Mouse (Mus musculus) intestine, postnatal 0 days (tissue): ENCODE results near the gene Pde6b. TPM values are rescaled to one million over a fixed set of nuclear protein-coding genes. Genes with fewer than 3 reads are reported as not detected.

Source experiments
- ATAC-seq: fragments of 200-750 bp; cut with Nextera tagmentation; 2 replicates; pipeline ENCODE4 v1.8.0; 2017; ENCODE audit warnings: mild to moderate bottlenecking, moderate TSS enrichment, moderate library complexity
- H3K27ac ChIP-seq: fragments of 300-500 bp; sonication (generic); 2 replicates; pipeline ENCODE4 v1.5.1; 2014; ENCODE audit warnings: mild to moderate bottlenecking, low read depth, low read length, moderate library complexity
- H3K27me3 ChIP-seq: fragments of 300-500 bp; sonication (generic); replicated peaks from 2 replicates; pipeline ENCODE4 v1.6.1; 2014; ENCODE audit warnings: low read length, mixed read lengths; ENCODE audit not compliant: control insufficient read depth, insufficient read depth
- H3K36me3 ChIP-seq: fragments of 300-500 bp; sonication (generic); 2 replicates; pipeline ENCODE4 v1.6.1; 2014; ENCODE audit warnings: mild to moderate bottlenecking, moderate library complexity; ENCODE audit not compliant: control insufficient read depth, insufficient read depth
- H3K4me1 ChIP-seq: fragments of 300-500 bp; sonication (generic); replicated peaks from 2 replicates; pipeline ENCODE4 v1.6.1; 2014; ENCODE audit warnings: antibody characterized with exemption, low read length, mixed read lengths; ENCODE audit not compliant: control insufficient read depth, insufficient read depth
- H3K4me2 ChIP-seq: fragments of 300-500 bp; sonication (generic); replicated peaks from 2 replicates; pipeline ENCODE4 v1.6.1; 2014; ENCODE audit warnings: low read depth, mild to moderate bottlenecking, moderate library complexity
- H3K4me3 ChIP-seq: fragments of 300-500 bp; sonication (generic); 2 replicates; pipeline ENCODE4 v1.5.1; 2014; ENCODE audit warnings: low read depth, low read length
- H3K9ac ChIP-seq: fragments of 300-500 bp; sonication (generic); 2 replicates; pipeline ENCODE4 v1.6.1; 2014; ENCODE audit warnings: mild to moderate bottlenecking, low read depth, low read length
- H3K9me3 ChIP-seq: fragments of 300-500 bp; sonication (generic); 2 replicates; pipeline ENCODE4 v1.6.1; 2016; ENCODE audit warnings: mixed run types; ENCODE audit not compliant: control insufficient read depth
- CTCF ChIP-seq: sonication (generic); IDR thresholded peaks from 2 replicates; pipeline ENCODE4 v1.5.1; 2016; ENCODE audit warnings: low read depth, mild to moderate bottlenecking, control low read depth, antibody characterized with exemption, moderate library complexity
- WGBS: fragments of 180-500 bp; shearing (Covaris S2); extraction: QIAGEN DNeasy Blood & Tissue Kit; methylation state at CpG from one replicate; pipeline ENCODE4 v1.1.7; 2014; 5-methylcytosine and 5-hydroxymethylcytosine counted together
- polyA plus RNA-seq: library from polyadenylated mRNA; unstranded; fragments of >200 nt; fragmentation: Nextera tagmentation; extraction: Ambion mirVana; gene quantifications from 2 replicates; pipeline ENCODE4 v1.2.1, GENCODE M21; 2015

Gene Pde6b
- polyA plus RNA-seq, 1 experiment from 2014 or later: 0.16 TPM

- no peak for TF ChIP-seq CTCF
- no peak overlapping the region for H3K4me3 ChIP-seq
- H3K4me2 ChIP-seq: no peak overlapping the region
- no peak for ATAC-seq
- H3K27me3 ChIP-seq: 0 out of 2 replicates have a peak, but pooled peaks cover 5% of the 10 kb centered on the region
- no peaks in the 10 kb centered on the region for H3K36me3 ChIP-seq
- WGBS: 75% methylated on average over 4 of the region's 4 CpGs
- no peak overlapping the region for H3K27ac ChIP-seq
- H3K4me1 ChIP-seq: no peaks in the 10 kb centered on the region
- H3K9ac ChIP-seq: no peak overlapping the region
- no peaks in the 10 kb centered on the region for H3K9me3 ChIP-seq
Observed at GRCm38 (mm10) chr5:108378346-108378745, 9.8 kb upstream of the Pde6b start.

DNA sequence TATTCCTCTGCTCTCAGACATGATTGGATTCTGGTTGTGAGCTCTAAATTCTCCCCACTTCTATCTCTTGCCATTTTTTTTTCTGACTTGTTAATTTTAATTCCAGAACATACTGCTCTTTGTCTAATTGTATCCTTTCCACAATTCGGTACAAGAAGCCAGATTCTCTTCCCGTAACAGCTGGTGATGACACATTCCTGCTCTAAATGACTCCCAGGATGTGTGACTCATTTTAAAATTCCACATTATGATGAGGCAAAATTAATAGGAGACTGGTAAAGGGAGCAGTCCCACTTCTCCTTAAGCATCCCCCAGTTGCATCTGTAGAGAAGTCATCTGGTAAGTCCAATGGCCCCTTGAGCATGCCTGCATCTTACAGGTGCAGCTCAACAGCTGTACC is 2.6 kb upstream of the Pde6b start:
- no peaks in the 10 kb centered on the region for H3K9me3 ChIP-seq
- no peak overlapping the region for H3K9ac ChIP-seq
- H3K4me3 ChIP-seq: no peak overlapping the region
- H3K27me3 ChIP-seq: no peaks in the 10 kb centered on the region; the same call in 1 of the 2 replicates
- no peak for ATAC-seq
- H3K4me2 ChIP-seq: no peak overlapping the region
- H3K27ac ChIP-seq: no peak overlapping the region
- H3K4me1 ChIP-seq: no peaks in the 10 kb centered on the region
- WGBS: 83% methylated on average over 2 of the region's 2 CpGs
- H3K36me3 ChIP-seq: no peaks in the 10 kb centered on the region
- no peak for TF ChIP-seq CTCF

GRCm38 (mm10) chr5:108386449-108386848 is 1.7 kb upstream of the Pde6b start:
- Histone ChIP-seq H3K9ac (no peak overlapping the region), H3K9me3 (no peaks in the 10 kb centered on the region), H3K27me3 (no peaks in the 10 kb centered on the region; the same call in 1 of the 2 replicates), H3K4me1 (no peaks in the 10 kb centered on the region), H3K27ac (no peak overlapping the region), H3K4me3 (no peak overlapping the region), H3K36me3 (no peaks in the 10 kb centered on the region), H3K4me2 (no peak overlapping the region)
- no peak for ATAC-seq
- WGBS: 65% methylated on average over 4 of the region's 4 CpGs
- TF ChIP-seq CTCF: no peak

- H3K4me2 ChIP-seq: no peak overlapping the region
- no peaks in the 10 kb centered on the region for H3K9me3 ChIP-seq
- H3K27ac ChIP-seq: no peak overlapping the region
- WGBS: 70% methylated on average over 3 of the region's 3 CpGs
- no peak for TF ChIP-seq CTCF
- H3K9ac ChIP-seq: no peak overlapping the region
- no peak for ATAC-seq
- no peaks in the 10 kb centered on the region for H3K36me3 ChIP-seq
- no peaks in the 10 kb centered on the region; the same call in 1 of the 2 replicates for H3K27me3 ChIP-seq
- no peaks in the 10 kb centered on the region for H3K4me1 ChIP-seq
- no peak overlapping the region for H3K4me3 ChIP-seq
Observed at GRCm38 (mm10) chr5:108389744-108390143, 1.6 kb downstream of the Pde6b start.

DNA sequence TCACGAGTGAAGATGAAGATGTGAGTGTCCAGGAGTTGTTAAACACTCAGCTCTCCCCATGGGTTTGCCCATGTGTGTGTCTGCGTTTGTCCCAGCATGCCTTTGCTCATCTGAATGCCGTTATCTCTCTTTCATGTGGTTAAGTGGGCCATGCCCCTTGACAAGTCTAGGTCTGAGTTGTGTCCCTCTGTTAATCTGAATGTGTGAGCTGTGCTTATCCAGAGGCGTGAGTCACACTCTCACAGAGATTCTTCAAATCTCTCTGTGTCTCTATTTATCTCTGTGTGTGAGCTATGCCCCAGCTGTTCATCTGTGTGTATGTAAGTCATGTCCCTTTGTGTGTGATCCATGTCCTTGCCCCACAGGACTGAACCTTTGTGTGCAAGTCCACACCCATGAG is 15.3 kb downstream of the Pde6b start:
- Histone ChIP-seq H3K4me1 (no peaks in the 10 kb centered on the region), H3K9ac (no peak overlapping the region), H3K27me3 (no peaks in the 10 kb centered on the region), H3K4me2 (no peak overlapping the region), H3K9me3 (peaks cover under 1% of the 10 kb centered on the region; the same call in 1 of the 2 replicates), H3K36me3 (no peaks in the 10 kb centered on the region), H3K4me3 (no peak overlapping the region), H3K27ac (no peak overlapping the region)
- 73% methylated on average over 4 of the region's 4 CpGs for WGBS
- TF ChIP-seq CTCF: no peak
- no peak for ATAC-seq

- Histone ChIP-seq H3K9me3 (peaks cover 4% of the 10 kb centered on the region; the same call in 1 of the 2 replicates), H3K4me3 (no peak overlapping the region), H3K36me3 (no peaks in the 10 kb centered on the region), H3K4me1 (no peaks in the 10 kb centered on the region), H3K4me2 (no peak overlapping the region), H3K9ac (no peak overlapping the region), H3K27ac (no peak overlapping the region), H3K27me3 (no peaks in the 10 kb centered on the region)
- no peak for TF ChIP-seq CTCF
- ATAC-seq: no peak
- WGBS: 50% methylated on average over 1 of the region's 1 CpGs
Observed at GRCm38 (mm10) chr5:108405460-108405859, 17.3 kb downstream of the Pde6b start.

GRCm38 (mm10) chr5:108406977-108407376 is 18.8 kb downstream of the Pde6b start:
- ATAC-seq: no peak
- Histone ChIP-seq H3K4me3 (no peak overlapping the region), H3K4me1 (no peaks in the 10 kb centered on the region), H3K36me3 (no peaks in the 10 kb centered on the region), H3K27ac (no peak overlapping the region), H3K27me3 (no peaks in the 10 kb centered on the region), H3K9ac (no peak overlapping the region), H3K9me3 (peaks cover 4% of the 10 kb centered on the region; the same call in 1 of the 2 replicates), H3K4me2 (no peak overlapping the region)
- TF ChIP-seq CTCF: no peak
- 71% methylated on average over 2 of the region's 2 CpGs for WGBS
